Mouse (Mus musculus) adrenal gland, postnatal 36 days (tissue): ENCODE measurements around the gene Slc10a1. TPM values are rescaled to one million over a fixed set of nuclear protein-coding genes. Genes with fewer than 3 reads are reported as not detected.

Experiments used
- DNase-seq, 2 experiments: peaks; one replicate each; pipeline ENCODE4 v3.0.0; 2021; ENCODE audit warnings: mixed read lengths in 1 of 2
- long read RNA-seq, 2 experiments: library from polyadenylated mRNA; stranded (forward); transcript quantifications; one replicate each; pipeline ENCODE4 v2.0.0; 2021; ENCODE audit warnings: borderline sequencing depth in 2 of 2
- total RNA-seq, 2 experiments: library from RNA; stranded (reverse); gene quantifications; 2 replicates each; pipeline ENCODE4 v1.2.3; 2021

The Slc10a1 gene
- total RNA-seq = not detected
- long read RNA-seq, experiment 1 = 0 reads
- long read RNA-seq, experiment 2 = 0 reads

- DNase-seq = no peak
These were observed at the start of gene Slc10a1 for GRCm38 (mm10) chr12:80968605-80969004. TSS of gene Slc10a1 (minus strand) at chr12:80968705.

GRCm38 (mm10) chr12:81017624-81018023 lies 49.1 kb upstream of the Slc10a1 start:
- DNase-seq = no peak

DNA sequence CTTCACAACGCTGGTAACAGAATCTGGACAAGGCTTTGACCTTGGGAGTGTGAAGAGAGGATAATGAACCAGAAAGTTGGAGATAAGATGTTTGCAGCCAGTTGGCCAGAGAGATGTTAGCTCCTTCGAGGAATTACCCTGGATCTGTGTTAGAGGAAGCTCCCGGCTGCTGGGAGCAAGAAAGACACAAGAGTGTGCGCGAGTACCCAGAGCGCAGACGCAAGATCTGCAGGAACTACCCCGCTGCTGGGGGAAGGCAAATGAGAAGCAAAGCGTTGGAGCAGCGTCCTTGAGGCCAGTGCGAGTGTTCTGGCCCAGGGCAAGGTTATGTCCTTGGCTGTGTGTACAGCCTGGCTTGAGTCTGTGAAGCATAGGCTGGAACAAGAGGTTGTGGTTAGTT lies 45.0 kb upstream of the Slc10a1 start:
- peak; percentile 74 to 78 for DNase-seq

DNA sequence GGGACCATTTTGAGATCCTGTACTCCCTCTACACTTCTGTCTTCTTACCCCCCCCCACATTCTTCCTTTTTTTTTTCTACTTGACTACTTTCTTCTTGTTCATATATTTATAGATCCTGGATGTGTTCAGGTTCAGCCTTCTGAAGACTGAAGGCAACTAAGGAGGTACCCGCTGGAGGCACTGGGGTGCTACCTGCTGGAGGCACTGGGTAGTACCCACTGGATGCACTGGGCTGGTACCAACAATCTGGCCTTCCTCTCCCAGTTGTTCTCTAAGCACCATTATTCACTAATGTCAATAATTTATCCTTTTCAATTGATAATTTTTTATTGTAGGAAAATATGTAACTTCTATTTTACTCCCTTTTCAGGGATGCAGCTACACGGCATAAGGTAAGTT lies 43.5 kb upstream of the Slc10a1 start:
- DNase-seq = no peak

DNA sequence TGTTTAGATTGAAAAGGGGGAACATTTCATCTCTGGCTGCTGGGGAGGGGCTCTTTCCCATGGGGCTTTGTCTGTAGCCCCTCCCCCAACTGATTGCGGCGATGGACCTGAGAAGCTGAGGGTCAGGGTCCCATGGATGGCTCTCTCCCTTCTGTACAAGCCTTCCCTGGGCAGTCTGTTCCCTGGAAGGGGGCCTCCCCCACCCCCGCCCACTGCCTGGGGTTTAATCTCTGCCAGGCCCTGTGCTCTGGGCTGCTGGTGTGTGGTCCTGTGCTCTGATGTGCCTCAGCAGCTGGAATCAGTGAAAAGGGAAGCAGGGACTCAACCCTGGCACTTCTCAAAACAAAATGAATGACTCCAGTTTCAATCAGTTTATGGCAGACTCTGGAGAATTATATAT lies 41.3 kb upstream of the Slc10a1 start:
- DNase-seq = no peak

DNA sequence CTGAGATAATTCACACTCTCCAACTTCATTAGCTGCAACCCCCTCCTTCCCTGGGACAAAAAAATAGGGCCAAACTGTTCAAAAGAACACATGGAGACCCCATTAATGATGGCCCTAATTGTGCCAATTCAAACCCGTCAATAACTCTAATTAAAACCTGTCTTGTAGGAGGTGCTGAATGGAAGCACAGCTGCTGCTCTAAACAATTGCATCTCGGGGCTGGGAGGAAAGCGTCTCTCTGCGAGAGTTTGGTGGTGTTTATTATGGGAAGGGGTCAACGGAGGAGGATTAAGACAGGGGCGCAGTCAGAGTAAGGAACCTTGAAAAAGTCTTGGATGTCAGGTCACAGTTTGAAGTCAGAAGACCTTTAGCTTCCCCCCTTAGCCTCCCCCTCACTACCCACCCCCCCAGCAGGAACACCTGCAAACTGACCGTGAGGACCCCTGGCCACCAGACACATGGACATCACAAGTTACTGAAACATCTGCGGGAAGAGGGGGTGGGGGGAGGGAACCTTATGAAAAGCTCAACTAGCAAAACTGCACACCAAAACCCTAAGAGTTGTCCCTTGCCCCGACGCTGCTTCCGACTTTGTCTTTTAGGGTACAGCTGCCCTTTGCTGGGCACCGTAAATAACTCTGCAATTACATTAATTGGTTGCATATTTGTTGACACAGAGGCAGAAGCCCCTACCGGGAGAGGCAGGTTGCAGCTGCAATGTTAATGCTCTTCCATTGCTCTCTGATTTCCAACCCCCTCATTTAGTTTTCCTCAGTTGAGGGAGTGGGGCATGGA lies 34.5 kb upstream of the Slc10a1 start:
- DNase-seq = no peak

- DNase-seq = no peak
These were observed 32.4 kb upstream of the Slc10a1 start for GRCm38 (mm10) chr12:81000924-81001323.

GRCm38 (mm10) chr12:80998528-80999221 lies 30.2 kb upstream of the Slc10a1 start:
- DNase-seq = no peak

DNA sequence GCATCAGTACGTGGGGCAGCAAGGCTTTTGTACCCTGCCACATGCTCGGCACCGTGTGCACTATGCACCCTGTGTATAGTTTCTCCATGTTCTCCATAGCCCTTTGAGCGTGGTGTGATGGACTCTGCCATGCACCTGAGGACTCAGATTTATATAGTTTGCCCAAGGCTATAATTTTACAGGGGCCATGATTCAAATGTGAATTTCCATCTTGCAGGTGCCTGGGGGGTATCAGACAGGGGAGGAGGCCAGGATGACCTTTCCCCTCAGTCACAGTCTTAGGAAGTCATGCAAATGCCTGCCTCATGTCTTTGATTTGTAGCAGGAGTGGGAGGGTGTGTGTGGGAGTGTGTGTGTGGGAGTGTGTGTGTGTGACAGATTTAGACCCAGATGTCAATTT lies 29.1 kb upstream of the Slc10a1 start:
- no peak for DNase-seq

DNA sequence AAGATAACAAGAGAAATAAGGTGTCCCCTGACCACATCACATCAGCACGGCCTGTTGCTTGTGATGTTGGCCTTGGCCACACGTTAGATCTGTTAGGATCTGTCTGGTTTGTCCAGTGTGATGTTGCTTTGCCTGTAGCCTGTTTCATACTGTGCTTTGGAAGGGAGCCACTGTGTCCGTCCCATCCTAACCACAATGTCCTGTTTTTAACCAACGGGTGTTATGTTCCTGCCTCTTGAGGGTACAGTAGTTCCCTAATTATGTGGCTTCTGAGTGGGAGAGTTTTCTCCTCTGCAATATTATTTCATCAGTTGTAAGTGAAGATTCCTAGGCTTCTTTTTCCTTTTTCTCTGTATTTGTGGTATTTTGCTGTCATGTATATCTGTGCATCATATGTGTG lies 26.8 kb upstream of the Slc10a1 start:
- DNase-seq = no peak

DNA sequence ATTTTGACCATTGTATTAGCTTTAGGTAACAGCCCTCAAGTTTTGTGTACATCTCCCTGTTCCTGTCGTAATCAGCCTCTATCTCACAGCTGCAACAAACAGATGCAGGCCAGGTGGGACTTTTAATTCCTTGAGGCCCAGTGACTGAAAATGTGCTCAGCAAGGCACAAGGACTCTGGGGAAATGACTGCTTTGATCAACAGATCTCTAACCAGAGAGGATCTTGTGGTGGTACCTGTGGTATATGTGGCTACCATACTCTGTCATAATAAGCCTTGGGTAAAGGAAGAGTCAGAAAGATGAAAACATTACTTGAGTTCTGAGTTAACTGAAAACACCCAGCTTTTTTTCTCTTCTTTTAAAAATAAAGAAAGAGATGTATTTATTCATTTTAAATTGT lies 25.3 kb upstream of the Slc10a1 start:
- DNase-seq = no peak

DNA sequence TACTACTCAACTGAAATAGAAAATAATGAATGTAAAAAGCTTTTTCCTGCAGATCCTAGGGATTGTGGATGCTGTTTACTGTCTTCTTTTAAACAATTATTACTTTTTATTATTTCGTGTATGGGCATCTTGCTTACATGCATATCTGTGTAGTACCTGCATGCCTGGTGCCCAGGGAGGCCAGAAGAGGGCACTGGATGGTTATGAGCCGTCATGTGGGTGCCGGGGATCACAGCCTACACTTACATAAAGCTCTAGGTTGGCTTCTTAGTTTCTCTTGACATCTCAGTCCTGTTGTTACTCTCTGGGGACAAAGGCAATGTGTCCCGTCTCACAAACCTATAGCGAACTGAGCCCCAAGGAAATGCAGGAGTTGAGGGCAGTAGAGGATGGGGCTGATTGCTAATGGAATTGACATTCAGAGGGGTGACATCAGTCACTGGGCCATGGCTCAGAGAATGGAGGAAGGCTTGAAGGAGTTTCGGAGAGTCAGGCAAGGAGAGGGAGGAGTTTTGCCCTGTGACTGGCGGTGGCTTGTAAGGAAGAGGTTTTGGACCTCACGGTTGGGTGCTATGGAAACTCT lies 24.1 kb upstream of the Slc10a1 start:
- DNase-seq = peak; percentile 63 to 69

DNA sequence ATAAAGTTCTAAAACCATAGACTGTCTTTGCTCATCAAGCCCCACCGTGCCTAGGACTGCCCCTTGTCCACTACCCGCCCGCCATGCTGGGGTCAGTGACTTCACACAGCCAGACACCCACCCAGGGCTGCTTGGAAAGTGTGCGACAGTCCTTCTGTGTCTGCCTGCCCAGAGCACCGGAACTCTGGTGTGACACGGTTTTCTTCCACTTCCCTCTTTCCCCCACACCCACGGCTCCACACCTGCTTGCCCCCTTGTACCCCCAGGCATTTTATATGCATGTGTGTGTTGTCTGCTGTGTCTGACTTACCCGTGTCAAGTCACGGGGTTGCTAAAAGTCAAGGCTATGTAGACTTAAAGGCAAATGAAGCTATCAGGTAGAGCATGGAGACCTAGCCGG lies 23.3 kb upstream of the Slc10a1 start:
- no peak for DNase-seq

GRCm38 (mm10) chr12:80990901-80991445 lies 22.5 kb upstream of the Slc10a1 start:
- no peak for DNase-seq

GRCm38 (mm10) chr12:80988286-80988685 lies 19.8 kb upstream of the Slc10a1 start:
- DNase-seq = no peak

- DNase-seq = no peak
These were observed 18.1 kb upstream of the Slc10a1 start for GRCm38 (mm10) chr12:80986628-80987027.

DNA sequence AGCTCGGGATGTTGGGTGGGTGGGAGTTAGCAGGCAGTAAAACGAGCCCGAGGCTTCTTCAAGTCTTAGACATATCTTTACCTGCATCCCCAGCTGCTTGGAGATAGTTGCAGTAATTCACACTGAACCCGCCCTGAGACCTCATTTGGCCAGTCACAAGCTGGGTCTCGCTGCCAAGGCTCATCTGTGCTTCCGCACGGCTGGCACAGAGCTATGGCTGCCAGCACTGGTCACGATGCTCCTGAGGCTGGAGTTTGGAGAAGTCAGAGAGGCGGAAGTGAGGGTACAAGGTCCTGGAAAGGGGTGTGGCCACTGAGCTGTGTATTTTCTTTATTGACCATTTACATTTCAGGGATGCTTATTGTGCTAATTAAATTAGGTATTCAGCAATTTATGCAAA lies 15.2 kb upstream of the Slc10a1 start:
- DNase-seq = no peak

- DNase-seq = peak; percentile 68 to 69
These were observed 13.8 kb upstream of the Slc10a1 start for GRCm38 (mm10) chr12:80982326-80982725.

- DNase-seq = no peak
These were observed 7.6 kb upstream of the Slc10a1 start for GRCm38 (mm10) chr12:80975939-80976671.

- DNase-seq = no peak
These were observed 3.3 kb upstream of the Slc10a1 start for GRCm38 (mm10) chr12:80971756-80972155.

GRCm38 (mm10) chr12:80970181-80970705 lies 1.7 kb upstream of the Slc10a1 start:
- DNase-seq = no peak

DNA sequence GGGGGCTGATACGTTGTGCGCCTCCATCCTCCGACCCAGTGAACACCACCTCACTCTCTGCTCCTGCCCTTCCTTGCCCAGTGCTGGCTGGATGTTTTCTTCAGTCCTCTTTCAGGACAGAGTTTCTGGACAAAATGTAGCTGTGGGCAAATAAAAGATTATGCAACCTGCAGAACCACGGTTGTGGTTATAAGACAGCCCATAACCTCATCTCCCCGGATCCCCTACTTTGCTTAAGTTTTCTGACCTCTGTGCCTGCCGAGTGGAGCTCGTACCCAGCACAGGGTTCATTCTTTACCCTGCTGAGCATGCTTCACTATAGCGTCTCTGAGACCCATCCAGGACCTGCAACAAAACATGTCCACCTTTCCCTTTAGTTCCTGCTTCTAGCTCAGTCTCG lies 587 bp downstream of the Slc10a1 start:
- DNase-seq = no peak
